Mouse (Mus musculus) stomach, postnatal 0 days (tissue): Measurements from ENCODE around the gene Cpne4.

ENCODE experiments used
- CTCF ChIP-seq: IDR thresholded peaks from 2 replicates; pipeline ENCODE4 v1.5.1; 2016; ENCODE audit warnings: antibody characterized with exemption, low read depth, mild to moderate bottlenecking, moderate library complexity
- EP300 ChIP-seq: optimal IDR thresholded peaks from 2 replicates; pipeline ENCODE3; 2016; ENCODE audit warnings: antibody characterized with exemption

DNA sequence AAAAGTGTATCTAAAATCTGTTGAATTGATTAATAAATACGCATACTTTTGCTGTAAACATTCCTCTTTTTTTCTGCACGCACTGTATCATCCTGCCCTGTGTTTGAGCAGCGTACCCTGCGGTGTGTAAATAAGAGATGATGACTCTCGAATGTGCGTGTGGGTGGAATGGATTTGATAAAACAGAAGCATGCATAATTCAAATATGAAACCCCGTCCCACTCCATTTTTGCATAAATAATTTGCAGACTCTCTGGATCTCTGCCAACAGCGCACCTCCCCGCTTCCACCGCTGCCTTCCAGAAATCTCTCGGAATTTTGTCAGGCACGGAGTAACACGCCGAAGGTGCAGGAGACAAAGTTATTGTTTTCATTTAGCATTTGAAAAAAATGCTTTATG, 208.4 kb downstream of the Cpne4 start:
- no peak for TF ChIP-seq CTCF
- no peak for TF ChIP-seq EP300
